Mouse (Mus musculus): ENCODE data around the gene Pld3.

The Pld3 gene

GRCm38 (mm10) chr7:27487740-27488268 is 65.2 kb downstream of the Pld3 start:
- DNase-seq (ENCODE audit: low read depth, low spot score): peak; percentile 74

DNA sequence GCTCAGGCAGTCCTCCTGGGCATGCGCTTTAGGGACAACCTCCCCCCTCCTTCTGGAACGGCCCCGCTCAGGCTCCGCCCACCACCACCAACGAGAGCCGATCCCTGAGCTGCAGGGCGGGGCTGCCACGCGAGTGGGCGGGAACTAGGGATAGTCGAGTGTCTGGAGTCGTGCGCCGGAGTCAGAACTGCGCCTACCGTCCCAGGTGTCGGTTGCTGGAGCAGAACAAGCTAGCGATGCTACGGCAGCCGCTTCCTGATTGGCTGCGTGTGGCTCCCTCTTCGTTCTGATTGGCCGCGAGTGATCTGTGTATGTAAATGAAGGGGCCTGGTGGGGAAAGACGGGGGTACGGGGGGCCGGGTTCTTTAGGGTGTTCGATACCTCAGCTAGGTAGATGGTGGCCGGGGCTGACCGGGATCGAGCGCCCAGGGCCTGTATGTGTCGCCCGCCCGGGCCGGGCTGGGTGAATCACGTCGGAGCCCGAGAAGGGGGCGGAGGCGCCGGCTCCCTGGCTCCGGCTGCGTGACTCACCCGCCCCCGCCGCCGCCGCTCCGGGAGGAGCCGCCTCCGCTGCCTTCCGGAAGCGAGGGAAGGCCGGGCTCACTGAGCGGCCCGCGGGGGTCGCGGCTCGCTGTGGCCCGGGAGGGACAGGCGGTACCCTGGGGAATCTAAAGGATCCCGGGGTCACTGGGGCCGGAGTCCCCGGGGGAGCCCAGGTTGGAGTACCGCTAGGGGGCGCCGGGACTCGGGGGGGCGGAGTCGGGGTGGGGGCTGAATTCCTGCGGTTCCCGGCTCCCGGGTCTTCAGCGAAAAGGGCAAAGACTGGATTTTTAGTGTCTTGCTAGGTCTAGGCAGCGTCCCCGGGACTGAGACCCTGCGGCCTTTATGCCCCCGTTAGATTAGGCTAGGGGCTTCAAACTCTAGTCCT is 66.0 kb downstream of the Pld3 start, which contains the start of gene Sertad1:
Gene Sertad1 (plus strand): TSS at position 141 of the 928 bp plus-strand sequence.
- DNase-seq (ENCODE audit: low read depth, low spot score): peak; percentile 100

- DNase-seq (ENCODE audit: low read depth, low spot score): no peak
Measured at GRCm38 (mm10) chr7:27486102-27486769, 66.8 kb downstream of the Pld3 start.

DNA sequence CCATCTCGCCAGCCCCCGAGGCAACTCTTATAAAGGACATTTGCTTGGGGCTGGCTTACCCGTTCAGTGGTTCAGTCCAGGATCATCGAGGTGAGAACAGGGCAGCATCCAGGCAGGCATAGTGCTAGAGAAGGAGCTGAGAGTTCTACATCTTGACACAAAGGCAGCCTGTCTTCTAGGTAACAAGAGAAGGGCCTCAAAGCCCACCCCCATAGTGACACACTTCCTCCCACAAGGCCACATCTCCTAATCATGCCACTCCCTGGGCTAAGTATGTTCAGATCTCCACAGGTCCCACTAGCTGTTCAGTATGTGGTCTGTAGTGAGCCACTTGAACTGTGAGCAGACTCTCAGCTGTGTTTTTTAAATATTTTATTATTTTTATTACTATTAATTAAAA is 69.2 kb downstream of the Pld3 start:
- no peak for DNase-seq (ENCODE audit: low read depth, low spot score)
